Mouse (Mus musculus): ENCODE data around the gene Slc25a13.
A peak's percentile ranks its signal among the peaks of the same experiment; 100 is the strongest.

Gene Slc25a13

DNA sequence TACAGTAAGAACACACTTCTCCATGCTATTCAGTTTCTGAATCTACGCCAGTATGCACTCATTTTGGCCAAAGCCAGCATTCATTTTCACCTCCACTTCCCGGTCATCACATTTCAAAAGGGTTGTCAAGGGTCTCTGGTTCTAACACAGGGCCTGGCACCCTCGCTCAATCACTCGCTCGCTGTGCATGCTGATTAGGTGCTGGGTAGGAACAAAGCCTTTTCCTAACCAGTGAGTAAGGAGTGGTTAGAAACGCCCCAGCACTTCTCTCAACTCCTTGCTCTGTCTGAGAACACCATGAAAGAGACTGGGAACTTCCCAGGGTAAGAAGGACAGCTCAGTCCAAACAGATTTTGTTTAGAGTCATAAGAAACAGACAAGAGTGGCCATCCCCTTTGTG, 193.0 kb downstream of the Slc25a13 start:
- no peak for DNase-seq

DNA sequence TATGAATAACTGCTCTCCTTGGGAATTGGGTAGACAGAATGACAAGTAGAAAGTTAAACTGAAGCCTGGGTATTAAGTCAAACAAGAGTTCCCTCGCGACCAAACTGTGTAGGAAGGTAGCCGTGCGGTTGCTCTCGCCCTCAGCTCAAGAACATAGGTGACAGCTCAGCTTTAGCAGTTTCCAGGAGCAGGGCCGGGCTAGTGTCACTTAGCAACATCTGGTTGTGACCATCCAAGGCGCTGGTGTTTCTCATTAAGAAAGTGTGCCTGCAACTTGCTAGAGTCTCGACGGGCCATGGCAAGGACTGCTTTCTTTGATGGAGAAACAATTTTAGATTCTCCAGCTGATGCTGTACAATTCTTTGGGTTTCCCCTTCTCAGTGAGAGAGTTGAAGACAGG, 200.0 kb downstream of the Slc25a13 start:
- DNase-seq: no peak

DNA sequence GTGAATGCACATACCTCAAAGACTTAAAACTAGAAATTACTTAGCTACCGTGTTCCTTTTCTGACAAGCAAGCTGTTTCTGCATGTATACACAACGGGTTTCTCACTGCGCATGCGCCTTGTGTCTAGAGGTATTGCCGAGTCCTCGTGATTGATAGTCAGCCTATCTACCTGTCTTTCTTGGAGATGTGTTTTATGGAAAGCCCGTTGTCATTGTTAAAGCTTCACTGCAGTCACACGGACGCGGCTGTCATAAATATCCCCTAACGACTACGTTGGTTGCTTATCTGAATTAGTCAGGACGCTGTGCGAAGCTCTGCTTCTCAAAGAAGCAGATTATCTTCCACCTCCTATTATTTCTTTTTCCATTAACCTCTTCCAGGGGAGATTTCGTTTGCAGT, 201.4 kb downstream of the Slc25a13 start:
- no peak for DNase-seq

GRCm38 (mm10) chr6:6011364-6011763, 205.6 kb downstream of the Slc25a13 start:
- DNase-seq: peak; percentile 35

GRCm38 (mm10) chr6:6005762-6006431, 211.1 kb downstream of the Slc25a13 start:
- DNase-seq: peak; percentile 71

DNA sequence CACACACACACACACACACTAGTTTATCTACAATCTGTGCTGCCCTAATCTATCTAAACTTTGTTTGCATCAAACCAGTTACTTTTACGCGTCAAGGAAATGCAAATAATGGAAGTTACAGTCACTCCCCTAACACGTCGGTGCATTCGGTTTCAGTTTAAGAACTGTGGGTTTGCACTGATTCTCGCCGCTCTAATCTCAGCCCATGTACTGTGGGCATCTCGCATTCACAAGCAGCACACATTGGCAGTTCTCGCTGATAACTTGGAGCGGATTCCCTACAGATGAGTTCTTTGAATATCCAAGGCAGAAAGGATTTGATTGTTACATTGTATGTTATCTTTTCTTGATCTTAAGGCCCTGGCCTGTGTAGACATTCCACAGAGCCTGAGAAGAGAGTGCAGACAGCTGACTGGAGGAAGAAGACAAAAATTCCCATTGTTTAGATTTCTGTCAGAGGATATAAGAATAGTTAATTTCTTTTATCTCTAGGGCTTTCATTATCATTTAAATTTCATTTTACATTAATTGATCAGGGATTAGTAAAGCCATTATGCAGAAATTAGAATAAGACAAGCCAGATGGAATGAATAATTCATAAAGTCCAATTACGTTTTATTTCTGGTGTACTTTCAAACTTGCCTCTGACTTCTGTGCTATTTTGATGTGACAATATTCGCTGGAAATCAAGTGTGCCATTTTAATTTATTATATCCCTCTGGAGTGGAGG, 212.1 kb downstream of the Slc25a13 start:
- DNase-seq: no peak

GRCm38 (mm10) chr6:6002061-6002460, 214.9 kb downstream of the Slc25a13 start:
- no peak for DNase-seq

GRCm38 (mm10) chr6:5997535-5997934, 219.4 kb downstream of the Slc25a13 start:
- no peak for DNase-seq

GRCm38 (mm10) chr6:5993056-5993455, 223.9 kb downstream of the Slc25a13 start:
- no peak for DNase-seq

GRCm38 (mm10) chr6:5991817-5992755, 224.9 kb downstream of the Slc25a13 start:
- DNase-seq: peak; percentile 80

DNA sequence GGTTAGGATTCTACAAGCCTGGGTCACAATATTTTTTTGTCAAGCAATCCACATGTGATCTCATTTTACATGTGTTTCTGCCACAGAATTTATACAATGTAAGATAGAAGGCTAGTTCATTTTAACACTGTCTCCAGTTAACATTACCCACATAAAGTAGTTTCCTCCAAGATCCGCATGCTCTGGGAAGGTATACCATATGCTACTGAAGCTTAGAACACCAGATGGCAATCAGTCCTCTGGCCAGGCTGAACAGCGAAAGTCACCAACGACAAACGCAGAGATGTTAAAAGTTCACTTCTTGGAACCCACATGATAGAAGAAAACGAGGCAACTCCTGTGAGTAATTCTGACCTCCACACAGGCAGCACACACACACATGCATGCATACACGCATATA, 225.7 kb downstream of the Slc25a13 start:
- DNase-seq: no peak

All from right cerebral cortex, adult 18-20 months (tissue).